Mouse (Mus musculus) thymus, postnatal 14 days (tissue): ENCODE results near the gene Aff1.

Source experiments
- DNase-seq: peaks from one replicate; pipeline ENCODE4 v3.0.0; 2021

Gene Aff1

DNA sequence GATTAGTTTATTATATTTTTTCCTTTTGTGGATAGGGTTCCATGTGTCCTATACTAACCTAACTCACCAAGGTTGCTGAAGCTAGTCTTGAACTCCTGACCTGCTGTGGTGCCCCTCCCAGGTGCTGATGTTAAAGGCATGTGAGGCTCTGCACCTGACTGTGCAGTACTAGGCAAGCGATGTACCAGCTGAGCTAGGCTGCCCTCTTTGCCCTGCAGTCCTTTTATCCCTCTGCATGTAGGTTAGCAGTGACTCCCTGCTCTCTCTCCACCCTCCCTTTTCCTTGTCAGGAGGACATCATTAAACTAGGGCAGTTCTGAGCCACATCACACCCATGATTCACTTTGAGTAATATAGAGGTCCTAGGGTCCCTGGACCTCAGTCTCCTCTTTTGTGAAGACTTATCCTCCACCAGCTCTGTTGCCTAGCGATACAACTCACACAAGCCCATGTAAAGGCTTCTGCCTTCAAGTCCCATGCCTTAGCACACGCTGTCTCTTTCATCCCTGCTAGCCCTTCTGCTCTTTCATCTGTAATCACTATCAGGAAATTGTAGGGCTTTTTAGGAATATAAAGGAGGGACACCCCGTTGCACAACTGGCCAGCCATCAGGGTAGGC lies 35.7 kb downstream of the Aff1 start:
- DNase-seq = peak; percentile 65

DNA sequence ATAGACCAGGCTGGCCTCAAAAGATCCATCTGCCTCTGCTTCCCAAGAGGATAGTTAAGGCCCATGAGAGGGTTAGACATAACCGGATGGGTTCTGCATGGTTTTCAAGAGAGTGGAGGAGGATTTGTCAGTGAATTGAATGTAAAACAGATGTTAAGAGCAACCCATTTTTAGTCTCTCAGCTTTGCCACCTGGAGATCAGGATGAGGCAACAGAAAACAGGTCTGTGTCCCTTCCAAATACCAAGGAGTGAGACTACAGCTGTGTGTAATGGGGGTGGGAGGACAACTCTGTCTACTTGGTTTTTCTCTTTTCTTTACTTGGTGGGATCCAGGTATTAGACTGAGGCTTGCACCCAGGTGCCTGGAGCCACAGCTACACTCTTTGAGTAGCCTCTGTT lies 37.1 kb downstream of the Aff1 start:
- peak; percentile 44 for DNase-seq

DNA sequence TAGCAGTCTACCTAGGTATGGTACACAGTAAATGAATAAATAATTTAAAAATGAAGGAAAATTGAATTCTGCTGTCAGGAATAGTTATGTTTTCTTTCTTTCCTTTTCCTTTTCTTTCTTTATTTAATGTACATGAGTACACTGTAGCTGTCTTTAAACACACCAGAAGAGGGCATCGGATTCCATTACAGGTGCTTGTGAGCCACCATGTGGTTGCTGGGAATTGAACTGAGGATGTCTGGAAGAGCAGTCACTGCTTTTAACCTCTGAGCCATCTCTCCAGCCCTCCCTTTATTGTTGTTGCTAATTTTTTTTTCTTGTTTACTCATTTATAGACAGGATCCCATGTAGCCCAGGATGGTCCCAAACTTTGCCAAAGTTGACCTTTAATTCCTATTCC lies 38.0 kb downstream of the Aff1 start:
- no peak for DNase-seq

DNA sequence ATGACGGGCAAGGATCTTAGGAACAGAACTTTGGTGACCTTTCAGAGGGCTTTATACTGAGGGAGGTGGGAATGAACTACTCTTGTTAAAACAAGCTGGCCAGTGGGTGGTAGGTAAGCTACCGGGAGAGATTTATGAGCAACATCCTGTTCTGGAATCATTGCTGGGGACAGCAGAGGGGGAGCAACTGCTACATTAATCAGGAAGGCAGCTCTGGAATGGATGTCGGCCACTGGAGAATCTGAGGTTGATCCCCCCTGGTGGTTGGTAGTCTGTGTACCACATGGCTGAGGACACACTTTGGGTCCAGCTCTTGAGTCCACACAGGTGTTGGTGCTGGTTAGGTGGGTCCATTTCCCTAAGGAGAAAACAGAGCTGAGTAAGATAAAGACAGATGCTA lies 38.6 kb downstream of the Aff1 start:
- DNase-seq = no peak

DNA sequence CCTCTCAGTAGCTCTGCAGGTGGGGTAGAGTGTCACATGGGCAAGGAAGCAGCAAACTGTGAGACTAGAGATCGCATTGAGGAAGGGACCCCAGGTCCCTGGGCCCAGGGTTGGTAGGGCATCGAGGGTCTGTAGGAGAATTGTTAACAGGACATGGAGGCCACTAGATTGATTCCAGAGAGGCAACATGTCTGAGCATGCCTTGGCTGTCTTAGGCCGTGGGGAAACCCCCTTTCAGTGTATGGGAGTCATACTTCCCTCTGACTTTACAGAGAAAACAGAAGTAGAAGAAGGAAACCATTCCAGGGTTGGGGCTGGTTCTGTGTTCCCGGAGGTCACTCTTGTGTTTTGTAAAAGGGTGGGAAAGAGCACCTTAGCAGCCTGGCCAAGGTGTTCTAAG lies 40.4 kb downstream of the Aff1 start:
- no peak for DNase-seq

DNA sequence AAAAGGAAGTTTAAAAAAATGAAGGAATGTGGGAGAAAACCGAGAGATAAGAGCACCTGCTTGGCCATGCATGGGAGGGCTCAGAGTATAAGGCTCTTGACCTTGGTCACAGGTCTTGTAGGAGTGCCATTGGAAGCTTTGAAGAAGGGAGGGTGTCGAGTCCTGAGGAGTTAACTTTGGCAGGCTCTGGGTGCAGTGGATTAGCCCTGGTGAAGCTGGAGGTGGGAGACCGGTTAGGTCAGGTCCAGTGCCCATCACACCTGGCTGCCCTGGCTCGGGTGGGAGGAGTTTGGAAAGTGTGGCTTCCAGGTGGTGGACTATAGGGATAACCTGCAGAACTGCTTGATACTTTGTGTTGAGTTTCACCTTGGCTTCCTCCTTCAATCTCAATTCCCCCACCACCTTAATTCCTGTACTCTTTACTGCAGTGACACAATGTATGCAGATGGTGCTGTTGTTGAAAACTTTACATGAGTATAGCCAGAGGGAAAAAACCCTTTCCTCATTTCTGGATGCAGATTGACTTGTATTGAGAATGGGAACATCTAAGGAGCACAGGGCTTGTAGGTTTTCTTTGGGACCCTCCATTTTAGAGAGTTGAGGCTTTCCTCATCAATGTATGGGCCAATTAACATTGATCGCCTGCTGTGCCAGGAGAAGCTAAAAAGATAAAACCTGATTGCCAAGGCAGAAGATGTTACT lies 43.4 kb downstream of the Aff1 start:
- DNase-seq = no peak

DNA sequence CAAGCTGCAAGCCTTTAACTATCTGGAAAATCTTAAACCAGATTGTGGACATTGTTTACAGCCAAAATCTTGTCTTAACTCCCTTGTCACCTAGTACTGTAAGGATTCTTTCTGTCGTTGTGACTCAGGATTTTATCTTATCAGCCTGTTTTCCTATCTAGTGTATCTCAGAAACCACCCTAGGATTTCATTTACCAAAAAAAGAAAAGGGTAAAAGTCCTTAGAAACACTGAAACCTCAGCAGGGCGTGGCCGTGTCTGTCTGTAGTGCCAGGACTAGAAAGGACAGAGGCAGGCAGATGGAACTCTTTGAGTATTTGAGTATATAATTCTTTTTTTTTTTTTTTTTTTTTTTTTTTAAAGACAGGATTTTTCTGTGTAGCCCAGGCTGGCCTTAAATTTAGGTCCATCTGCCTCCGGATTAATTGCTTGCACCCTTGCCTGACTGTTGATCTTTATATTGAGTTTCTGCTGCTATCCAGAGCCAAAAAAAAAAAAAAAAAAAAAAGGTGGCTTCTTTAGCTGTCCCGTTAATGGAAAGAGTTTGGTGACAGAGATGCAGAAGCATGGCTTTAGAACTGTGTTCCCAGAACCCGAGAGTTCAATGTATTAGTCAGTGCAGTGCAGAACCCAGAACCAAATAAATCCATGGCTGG lies 44.5 kb downstream of the Aff1 start:
- no peak for DNase-seq

DNA sequence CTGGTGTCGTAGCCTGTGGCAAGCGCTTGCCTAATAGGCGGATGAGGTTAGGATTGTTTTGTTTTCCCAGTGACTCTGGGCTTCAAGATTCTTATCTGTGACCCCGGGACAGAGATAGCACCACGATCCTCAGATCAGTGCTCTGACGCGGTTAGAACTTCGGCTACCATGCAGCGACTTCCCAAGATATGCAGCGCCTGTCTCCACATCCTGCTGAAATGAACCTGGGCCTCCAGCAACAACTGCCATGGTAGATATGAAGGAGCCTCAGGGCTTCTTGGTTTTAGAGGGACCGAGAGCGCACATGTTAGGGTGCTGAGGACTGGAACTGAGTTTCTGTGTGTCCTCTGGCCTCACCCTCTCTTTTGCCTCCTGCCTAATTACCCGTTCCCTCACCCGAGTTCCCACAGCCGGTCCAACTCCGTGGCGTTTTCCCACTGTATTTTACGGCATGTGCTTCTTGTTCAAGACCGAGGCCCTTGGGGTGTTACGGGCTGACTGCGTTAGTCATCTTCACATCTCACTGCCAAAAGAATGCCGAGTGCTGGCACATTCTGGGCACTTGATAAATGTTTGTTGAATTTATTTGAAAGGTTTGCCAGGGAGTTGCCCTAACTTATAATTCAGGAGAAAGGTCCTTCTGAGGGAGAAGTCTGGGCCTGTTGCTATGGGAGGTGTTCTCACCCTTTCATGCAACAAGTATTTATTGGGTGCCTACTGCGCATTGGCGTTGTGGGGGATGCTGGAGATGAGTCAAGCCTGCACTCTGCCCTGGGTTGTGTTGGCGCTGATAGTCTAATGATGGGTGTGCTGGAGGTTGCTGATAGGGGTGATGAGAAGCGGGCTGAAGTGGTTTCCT lies 45.3 kb downstream of the Aff1 start:
- DNase-seq = no peak

DNA sequence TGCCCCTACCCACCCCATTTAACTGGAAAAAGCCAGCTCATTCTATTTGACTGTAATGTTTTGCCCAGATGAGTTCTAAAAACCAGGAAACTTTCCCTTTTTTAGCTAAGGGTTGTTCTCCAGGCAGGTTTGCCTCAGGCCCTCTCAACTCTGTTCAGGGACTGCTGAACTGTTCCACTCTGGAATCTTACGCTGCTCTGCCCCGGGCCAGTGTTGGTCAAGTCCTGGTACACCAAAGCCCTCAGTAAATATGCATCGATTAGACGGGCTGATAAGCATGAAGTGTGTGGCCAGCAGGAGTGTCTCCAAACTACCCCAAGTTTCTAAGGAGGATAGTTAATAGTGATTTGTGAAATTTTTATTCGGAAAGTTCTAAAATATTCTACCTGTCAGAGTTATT lies 46.3 kb downstream of the Aff1 start:
- DNase-seq = no peak

DNA sequence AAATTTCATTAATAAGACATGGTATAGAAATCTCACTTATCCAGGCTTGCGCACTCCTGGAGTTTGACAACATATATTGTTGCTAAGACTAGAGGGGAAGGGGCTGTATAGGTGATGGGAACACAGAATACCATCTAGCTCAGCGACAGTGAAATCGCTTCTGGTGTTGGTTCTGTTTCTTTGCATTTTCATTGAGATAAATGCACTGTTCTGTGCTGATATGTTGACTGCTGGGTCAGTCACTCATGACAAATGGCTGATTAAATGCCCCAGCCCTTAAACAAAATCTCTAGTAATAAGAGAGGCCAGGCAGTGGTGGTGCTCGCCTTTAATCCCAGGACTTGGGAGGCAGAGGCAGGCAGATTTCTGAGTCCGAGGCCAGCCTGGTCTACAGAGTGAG lies 47.0 kb downstream of the Aff1 start:
- DNase-seq = no peak

DNA sequence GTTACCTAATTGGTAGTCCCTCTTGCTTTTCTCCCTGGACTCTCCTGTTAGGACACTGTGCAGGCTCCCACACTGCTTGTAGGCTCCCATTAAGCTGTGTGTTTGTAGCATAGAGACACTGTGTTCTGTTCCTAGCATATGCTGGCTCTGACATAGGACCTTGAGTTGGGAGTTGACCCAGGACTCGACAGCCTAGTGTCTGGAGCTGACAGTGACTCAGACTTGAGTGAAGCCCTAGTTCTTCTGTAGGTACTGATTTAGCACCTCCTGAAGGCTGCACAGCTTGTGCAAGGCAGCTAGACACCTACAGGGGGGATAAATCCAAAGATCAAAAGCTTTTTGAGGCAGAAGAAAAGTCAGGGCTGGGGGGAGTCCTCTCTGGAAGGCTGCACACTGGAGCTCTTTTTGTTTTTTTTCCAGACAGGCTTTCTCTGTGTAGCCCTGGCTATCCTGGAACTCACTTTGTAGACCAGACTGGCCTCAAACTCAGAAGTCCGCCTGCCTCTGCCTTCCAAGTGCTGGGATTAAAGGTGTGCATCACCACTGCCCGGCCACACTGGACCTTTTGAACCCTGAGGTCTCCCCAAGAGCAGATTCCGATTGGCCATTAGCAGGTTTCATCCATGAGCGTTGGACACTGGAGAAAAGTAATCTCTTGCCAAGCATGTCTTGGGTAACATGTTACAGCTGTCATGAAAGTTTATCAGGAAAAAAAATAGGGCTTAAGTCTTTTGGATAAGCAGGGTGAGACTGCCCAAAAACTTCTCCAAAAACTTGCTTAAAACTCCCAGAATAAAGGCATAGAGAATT lies 48.1 kb downstream of the Aff1 start:
- no peak for DNase-seq

DNA sequence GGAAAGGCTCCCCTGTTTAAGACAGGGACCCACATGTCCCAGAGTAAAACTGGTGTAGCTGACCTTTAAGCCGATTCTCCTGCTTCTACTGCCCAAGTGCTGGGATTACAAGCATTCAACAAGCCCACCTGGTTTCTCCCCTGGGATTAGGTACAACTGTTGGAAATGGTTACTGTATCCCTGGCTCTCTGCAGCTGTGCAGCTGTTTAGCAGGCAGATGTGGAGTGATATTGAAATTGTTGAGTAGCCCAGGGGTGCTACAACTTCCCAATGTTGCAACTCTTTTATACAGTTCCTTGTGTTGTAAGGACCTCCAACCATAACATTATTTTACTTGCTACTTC lies 48.7 kb downstream of the Aff1 start:
- DNase-seq = no peak

DNA sequence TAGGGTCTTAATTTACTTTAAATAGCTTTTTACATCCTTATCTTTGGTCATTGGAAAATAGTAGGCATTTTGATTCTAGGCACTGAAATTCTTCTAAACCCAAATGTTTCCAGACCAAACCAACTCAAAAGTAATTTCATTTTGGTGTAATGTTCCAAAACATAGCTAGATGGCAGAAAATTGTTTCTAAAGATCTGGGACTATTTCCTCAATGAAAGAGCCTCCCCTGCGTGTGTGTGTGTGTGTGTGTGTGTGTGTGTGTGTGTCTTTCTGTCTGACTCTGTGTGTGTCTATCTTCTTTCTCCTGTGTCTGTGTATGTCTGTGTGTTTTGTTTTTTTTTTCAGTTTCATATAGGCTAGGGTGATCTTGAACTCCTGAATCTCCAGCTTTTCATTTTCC lies 49.3 kb downstream of the Aff1 start:
- DNase-seq = peak; percentile 51

DNA sequence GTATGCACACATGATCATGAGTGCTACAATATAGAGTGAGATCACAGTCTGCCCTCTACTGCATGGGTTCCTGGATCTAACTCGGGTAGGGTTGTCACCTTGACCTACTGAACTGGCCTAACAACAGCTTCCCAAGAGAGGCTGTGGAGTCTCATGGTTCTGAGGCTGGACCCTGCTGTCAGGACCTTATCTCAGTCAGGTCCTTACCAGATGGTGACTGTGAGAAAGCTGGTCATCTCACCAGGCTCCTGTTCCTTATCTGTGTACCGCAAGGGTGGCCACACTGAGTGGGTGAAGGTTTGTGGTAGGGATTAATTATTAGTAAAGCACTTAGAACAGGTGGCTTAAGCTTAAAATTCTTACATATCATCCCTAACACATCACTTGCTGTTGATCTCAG lies 49.8 kb downstream of the Aff1 start:
- no peak for DNase-seq

DNA sequence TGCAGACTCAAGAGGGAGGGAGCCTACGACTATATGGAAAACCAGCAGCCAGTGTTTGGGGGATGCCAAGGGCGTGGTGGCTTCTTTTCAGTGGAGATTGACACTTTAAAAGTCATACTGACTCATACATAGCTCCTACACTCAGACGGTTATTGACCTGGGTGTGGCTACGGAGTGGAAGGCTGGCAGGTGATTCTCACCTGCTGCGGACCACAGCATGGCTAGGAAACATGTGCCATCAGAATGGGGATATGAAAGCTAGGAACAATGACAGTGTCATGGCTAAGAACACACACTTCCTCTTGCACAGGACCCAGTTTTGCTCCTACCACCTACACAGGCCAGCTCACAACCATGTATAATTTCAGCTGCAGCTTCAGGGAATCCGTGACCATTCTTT lies 52.4 kb downstream of the Aff1 start:
- DNase-seq = no peak

DNA sequence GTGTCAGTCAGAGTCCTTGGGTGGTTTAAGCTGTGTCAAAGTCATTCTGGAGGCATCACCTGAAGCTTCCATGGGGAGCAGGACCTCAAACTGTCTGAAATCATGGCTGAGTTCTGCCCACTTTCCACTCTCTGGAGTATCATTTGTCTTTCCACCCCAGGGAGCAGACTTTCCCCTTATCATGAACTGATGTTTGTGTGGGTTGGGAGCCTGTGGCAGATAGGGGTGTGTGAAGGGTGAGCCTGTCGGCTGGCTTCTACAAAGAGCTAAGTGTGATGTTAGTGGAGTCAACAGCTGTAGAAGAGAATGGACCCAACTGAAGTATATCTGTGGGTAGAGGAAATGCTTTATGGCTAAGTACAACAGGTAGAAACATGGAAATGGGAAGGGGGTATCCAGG lies 53.5 kb downstream of the Aff1 start:
- DNase-seq = no peak

DNA sequence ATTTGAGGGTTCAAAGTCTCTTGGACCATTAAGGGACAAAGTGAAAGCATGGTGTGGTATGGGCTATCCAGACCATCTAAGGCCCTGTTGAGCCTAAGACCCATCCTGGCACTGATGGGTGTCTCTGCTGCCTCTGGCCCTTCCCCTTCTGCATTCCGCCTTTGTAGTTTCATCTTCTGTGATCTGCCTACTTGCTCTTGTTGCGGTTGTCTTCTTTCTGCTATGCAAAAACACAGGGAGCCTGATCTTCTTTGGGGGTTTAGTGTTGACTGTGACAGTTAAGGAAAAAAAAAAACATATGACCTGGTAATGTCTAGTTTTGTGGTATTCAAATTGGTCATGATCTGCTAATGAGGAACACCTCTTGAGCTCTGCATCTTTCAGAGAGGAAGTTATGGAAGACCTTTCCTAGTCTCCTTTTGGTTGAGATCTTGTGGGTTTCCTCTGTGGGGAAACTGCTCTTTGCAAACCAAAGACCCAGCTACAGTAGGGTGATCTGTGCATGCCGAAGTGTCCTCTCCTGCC lies 54.4 kb downstream of the Aff1 start:
- peak; percentile 47 for DNase-seq

DNA sequence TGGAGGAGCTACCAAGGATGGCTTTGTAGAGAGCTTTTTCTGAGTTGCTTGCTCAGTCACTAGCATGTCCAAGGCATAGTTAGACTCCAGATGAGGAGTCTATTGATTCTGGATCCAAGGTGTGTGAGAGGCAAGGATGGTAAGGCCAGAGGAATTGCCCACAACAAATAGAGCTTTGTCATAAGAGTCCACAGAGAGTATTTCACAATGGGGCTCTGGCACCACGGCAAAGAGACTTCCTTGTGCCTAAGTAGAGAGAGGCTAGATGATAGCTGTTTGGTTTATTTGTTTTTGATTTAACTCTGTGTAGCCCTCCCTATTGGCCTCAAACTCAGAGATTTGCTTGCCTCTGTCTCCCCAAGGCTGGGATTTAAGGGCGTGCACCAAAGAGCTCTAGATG lies 54.9 kb downstream of the Aff1 start:
- DNase-seq = no peak

DNA sequence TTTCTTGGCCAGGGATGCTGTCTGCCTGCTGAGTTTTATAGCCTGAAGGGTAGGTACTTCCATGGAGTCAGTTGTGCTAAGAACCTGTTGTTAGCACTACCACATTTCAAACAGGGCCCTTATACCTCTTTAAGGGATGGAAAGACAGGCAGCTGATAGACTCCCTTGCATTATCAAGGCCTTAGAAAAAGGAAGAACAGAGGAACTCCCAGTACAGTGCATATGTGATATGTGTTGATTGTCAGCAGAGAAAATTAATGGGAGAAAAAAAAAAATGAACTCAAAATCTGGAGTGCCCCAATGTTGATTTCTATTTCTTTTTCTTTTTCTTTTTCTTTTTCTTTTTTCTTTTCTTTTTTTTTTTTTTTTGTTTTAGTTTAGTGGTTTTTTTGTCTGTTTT lies 56.2 kb downstream of the Aff1 start:
- DNase-seq = no peak

DNA sequence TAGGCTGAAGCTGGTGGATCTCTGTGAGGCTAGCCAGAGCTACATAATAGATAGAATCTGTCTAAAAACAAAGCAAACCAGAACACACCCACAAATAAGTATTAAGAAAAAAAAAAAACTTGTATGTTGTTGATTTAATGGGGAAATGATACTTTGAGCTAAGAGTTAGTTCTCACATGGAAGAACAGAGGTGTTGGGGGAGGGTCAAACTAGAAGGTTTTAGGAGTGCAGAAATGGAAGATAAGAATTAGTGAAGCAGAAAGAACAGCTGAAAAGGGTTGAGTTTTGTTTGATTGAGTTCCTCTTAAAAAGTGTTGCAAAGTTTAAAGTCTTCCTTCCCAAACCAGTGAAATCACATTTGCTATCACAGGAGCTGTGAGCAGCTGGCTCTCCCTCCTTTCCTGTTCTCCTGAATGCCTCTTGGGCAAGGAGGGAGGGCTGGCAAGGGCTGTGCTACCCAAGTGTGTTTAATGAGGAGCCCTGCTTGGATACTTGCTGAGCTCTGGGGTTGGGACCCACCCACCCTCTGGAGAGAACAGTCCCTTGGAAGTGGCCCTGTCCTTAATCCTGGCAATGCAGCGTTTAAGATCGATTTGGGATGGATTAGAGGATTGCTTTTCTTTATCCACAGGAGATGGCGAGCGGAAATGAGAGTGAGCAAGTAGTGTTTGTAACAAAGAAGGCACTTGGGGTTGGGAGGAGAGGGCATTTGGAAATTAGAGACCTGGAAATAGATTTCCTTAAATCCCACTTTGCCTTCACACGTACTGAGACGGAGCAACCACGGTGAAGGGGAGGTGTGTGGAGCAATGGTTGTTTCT lies 57.5 kb downstream of the Aff1 start:
- DNase-seq = no peak

DNA sequence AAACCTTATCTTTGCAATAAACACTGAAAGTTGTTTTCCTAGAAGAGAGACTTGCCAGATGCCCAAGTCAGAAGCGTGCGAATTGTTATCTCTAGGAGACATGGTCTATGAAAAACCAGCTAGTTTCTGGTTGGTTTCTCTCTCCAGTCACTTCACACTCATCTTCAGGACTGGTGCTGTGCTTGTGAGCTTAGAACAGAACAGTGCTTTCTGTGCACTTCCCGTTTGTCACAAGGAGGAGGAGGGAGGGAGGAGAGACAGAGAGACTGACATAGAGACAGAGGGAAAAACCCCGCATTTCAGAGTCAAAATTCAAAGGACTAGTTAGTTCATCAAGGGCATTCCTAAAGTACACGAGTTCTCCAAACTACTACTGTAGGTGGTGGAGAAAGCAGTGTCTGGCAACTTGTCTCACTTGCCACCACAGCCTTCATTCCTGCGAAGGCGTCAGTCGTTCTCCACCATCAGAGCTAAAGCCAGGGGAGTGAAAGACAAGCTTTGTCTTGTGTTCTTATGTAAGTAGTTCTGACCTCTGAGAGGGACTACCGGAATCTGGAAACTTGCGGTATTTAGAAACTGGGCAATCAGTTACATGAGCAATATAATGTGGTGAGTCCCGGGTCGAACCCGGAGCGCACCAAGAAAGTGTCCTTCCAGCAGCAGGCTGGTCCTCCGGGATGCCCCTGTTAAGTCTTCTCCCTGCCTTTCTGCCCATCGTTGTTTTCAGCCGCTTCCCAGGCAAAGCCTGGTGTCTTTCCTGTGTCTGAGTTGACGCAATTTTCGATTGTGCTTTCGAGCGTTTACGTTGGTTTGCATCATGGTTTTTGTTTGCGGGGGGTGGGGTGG lies 60.7 kb downstream of the Aff1 start:
- DNase-seq = peak; percentile 63
